ENCODE assay signal across 7 mouse cellular contexts in the genomic region with DNA sequence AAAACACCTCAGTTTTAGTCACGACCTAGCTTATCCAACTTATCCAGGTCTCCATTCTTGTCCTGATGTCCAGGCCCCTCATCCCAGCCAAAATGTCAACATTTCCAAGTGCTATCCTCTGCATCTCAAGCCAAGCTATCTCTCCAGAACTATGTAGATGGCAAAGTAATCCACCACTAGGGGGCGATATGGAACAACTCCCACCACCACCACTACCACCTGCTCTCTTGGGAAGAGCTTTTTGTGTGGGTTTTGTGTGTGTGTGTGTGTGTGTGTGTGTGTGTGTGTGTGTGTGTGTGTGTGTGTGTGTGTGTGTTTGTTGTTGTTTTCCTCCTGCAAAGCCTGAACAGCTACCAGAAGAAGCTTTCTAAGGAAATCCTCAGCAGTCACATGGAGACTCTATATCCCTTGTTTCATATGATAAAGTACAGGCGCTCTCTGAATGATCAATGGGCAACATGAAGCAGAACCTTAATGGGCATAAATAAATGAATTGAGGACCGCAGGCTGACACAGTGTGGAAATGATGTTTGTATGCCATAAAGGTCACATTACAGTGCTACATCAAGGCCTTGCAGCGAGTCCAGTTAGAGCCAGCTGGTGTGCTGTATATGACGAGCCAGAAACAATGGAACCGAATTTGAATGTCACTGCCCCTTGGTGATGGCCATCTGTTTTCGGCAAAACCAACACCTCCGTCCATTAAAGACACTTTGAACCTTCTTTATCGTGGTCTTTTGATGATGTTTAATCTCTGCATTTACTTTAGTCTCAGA.
A peak's percentile ranks its signal among the peaks of the same experiment; 100 is the strongest.
DNase-seq lines count a peak whose midpoint lies in the region; ATAC-seq and TF ChIP-seq lines count a peak whose summit lies in the region.

No protein-coding gene starts in this region.

- H3K36me3 ChIP-seq in lung, embryonic 14.5 days (ENCODE audit: insufficient read depth), result no peaks in the 10 kb centered on the region

- H3K9me3 ChIP-seq in lung, embryonic 14.5 days (ENCODE audit: low read depth, low read length), result no peaks in the 10 kb centered on the region

- no peak overlapping the region for H3K27ac ChIP-seq in lung, embryonic 14.5 days (ENCODE audit: low read depth)

- no peak overlapping the region for H3K4me2 ChIP-seq in lung, embryonic 14.5 days

- no peaks in the 10 kb centered on the region for H3K4me1 ChIP-seq in lung, embryonic 14.5 days (ENCODE audit: insufficient read depth)

- ATAC-seq in activated CD4-positive, CD25-positive, alpha-beta regulatory T cell, adult 4 months, result peak; percentile 84
- peak; percentile 66; the same call in 1 of the 2 replicates for ATAC-seq in lung, embryonic 14.5 days (ENCODE audit: insufficient read depth)

- DNase-seq in ovary, postnatal 14 days (ENCODE audit: low spot score), result peak; percentile 50
- DNase-seq in ovary, postnatal 10 days (ENCODE audit: low spot score), result no peak
- peak; percentile 81 for DNase-seq in embryo, embryonic 10.5 days (ENCODE audit: low spot score)
- peak; percentile 87 for DNase-seq in induced T-regulatory cell, adult 2 months (ENCODE audit: low read depth)
- peak; percentile 76 for DNase-seq in lung, embryonic 14.5 days
- DNase-seq in spleen, postnatal 14 days (ENCODE audit: low spot score in 2 of 2), result peak; percentile 27 to 58

- H3K4me3 ChIP-seq in lung, embryonic 14.5 days (ENCODE audit: low read depth, low read length), result no peak overlapping the region

- WGBS in lung, embryonic 14.5 days, result 69% methylated on average over 10 of the region's 10 CpGs

- no peaks in the 10 kb centered on the region for H3K27me3 ChIP-seq in lung, embryonic 14.5 days (ENCODE audit: insufficient read depth, low read length)

- peak; percentile 84 for TF ChIP-seq CTCF in lung, embryonic 14.5 days (IDR thresholded peaks at IDR 0.05; ENCODE audit: low read depth)

- no peak overlapping the region for H3K9ac ChIP-seq in lung, embryonic 14.5 days
